Mouse (Mus musculus): ENCODE data around the gene Calr4. TPM values are rescaled to one million over a fixed set of nuclear protein-coding genes. Genes with fewer than 3 reads are reported as not detected.

Calr4 gene
- total RNA-seq, 2 experiments from 2014 or later: 0.34 TPM; not detected in 1

DNA sequence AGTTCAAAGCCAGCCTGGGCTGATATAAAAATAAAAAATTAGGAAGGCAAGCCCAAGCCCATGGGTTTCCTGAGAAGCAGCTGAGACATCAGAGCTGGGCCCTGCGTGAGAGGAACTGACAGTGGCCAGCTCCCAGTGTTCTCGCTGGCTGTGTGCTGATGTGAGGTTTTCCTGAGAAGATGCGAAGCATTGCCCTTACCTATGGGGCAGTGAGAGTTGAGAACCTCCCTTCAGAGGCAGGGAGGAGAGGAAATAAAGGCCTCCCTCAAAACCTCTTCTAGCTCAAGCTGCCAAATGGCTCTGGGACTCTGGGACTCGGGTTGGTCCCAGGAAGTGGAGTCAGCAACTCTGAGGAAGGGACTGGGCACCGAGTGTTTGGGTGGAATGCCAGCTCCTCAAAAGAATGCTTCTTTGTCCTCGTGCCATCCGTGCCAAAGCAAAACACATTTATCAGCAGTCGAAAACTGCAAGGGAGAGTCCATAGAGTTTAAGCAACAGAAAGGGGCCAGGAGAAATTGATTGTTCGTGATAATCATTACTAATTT is 593 bp downstream of the Calr4 start:
- DNase-seq (ENCODE audit: low spot score in 2 of 2): no peak

DNA sequence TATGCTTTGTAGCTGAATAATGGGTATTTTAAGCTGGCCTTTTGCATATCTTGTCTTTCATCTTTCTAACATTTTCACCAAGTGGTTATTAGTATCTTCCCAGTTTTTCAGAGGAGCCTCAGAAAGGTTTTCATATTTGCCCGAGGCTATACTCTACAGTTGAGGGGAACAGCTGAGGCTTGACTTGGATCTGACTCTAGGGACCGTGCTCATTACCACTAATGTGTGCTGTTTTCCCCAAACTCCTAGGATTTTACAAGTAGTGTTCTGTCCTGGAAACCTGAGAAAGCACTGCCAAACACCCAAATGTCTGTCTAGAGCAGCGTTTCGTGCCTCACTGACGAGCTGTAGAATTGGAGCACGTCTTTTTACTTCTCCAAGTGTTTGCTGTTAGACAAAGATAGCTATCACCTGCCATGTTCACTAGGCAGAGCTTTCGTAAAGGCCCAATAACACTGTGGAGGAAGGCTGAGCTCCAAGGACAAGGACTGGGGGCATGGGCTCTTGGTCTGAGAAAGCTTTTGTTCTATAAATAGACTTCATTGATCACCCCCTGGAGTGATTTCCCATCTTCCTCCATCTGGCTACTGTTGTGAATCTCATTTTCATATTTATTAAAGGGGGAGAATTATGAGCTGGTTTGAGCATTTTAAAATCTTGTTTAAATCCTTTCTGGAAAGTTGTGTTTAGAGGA is 2.0 kb downstream of the Calr4 start:
- DNase-seq (ENCODE audit: low spot score in 2 of 2): no peak

DNA sequence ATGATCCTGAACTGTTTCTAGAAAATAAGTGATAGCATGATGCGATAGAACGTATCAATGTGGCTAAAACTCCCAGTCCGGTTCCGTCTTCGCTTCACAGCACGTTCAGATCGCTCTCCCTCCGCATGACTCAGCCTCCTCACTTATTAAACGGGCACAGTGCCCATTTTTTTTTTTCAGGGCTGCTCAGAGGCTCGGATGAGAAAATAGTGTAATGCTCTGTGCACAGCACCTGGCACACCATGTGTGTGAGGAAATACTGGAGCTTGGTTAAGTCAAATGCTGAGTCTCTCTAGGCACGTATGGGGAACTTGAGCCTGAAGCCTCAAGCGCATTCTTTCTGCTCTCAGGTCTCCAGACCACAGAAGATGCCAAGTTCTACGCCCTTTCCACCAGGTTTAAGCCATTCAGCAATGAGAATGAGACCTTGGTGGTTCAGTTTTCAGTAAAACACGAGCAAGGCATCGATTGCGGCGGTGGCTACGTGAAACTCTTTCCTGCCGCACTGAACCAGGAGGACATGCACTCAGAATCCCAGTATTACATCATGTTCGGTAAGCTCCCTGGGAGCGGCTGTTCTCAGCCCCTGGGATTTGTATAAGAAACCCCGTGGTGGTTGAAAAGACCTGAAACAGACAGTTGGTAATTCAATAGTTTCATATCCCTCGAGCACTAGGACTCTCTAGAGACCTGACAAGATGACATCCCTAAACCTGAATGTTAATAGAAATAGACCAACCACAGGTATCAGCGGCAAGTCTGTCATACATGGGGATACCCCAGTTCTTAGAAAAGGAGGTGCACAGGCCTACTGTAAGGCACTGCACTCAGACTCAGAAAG is 4.4 kb downstream of the Calr4 start:
- peak in 1 of 2 experiments; percentile 39 for DNase-seq (ENCODE audit: low spot score in 2 of 2)

DNA sequence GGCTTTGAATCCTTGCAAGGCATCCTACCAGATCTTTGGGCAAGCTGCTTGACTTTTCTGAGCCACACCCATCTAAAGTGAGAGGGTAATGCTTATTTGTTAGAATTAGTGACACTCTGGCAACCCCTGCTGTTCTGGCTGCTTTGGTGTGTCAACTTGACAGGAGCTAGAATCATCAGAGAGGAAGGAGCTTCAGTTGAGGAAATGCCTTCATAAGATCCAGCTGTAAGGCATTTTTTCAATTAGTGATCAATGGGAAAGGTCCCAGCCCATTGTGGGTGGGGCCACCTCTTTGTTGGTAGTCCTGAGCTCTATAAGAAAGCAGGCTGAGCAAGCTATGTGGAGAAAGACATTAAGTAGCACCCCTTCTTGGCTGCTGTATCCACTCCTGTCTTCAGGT is 6.9 kb downstream of the Calr4 start:
- no peak for DNase-seq (ENCODE audit: low spot score in 2 of 2)

DNA sequence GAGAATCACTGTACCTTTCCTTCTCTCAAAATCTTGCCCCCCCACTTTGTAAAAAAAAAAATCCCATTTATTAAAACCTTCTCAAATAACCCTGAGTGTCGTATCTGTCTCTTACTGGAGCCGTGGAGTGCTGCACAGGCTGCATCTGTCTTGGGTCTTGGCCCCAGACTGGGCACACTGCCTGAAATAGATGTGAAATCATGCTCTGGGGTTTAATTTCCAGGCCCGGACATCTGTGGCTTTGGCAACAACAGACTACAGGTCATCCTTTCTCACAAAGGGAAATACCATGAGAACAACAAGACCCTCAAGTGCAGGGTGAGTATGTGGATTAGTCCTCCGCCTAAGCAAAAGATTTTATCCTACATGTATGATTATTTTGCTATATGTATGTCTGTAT is 7.6 kb downstream of the Calr4 start:
- DNase-seq (ENCODE audit: low spot score in 2 of 2): peak; percentile 54 to 77

DNA sequence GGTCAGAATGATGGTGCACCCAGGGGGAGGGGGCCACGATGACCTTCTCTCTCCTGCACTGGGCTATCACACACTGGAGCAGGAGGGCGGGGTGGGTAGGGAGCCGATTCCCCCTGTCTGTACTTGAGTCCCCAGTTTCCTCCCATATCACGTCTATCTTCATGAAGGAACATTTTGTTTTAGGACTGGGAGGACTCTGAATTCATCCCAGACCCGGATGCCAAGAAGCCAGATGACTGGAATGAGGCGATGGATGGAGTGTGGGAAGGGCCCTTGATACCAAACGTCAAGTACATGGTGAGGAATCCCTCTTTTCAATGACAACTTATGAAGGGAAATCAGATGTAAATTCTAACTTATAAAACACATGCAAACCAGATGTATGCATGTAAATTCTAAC is 10.2 kb downstream of the Calr4 start:
- DNase-seq (ENCODE audit: low spot score in 2 of 2): no peak

DNA sequence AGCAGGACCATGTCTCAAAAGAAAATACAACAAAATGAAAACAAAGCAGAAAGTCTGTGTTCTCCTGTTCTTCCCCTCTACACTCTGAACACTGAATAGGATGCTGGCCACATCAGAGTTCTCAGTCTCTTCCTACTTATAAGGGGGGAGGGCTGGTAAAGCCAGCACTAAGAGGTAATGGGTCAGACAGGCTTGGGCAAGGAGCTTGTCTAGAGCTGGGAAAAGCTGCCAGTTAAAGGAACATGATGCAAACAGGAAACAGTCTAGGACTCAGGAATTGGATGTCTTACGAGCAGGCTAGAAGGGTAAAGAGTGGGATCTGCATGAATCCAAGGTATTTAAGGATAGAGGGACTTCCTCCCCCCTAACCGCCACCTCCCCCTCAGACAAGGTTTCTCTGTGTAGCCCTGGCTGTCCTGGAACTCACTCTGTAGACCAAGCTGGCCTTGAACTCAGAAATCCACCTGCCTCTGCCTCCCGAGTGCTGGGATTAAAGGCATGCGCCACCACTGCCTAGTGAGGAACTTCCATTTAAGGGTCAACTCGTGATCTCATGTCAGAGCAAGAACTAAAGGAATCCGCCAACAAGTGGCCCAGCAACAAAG is 10.8 kb downstream of the Calr4 start:
- DNase-seq (ENCODE audit: low spot score in 2 of 2): no peak

DNA sequence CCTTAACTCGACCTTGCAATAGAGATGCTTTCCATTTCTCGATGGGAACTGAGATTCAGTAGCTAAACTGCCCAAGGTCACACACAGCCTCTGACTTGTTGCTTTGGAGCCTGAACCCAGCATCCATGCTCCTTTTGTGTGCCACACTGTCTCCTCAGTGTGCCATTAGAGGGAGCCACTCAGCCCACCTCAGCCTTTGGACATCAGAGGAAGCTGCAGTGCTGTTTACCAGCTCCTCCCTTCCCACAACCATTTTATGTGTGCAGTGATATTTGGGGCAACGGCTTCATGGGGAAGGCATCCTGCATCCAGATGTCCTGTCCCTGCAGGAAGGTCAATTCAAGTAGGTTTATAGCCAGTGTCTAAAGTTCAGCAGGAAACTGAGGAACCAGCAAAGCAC is 17.3 kb downstream of the Calr4 start:
- no peak for DNase-seq (ENCODE audit: low spot score in 2 of 2)

DNA sequence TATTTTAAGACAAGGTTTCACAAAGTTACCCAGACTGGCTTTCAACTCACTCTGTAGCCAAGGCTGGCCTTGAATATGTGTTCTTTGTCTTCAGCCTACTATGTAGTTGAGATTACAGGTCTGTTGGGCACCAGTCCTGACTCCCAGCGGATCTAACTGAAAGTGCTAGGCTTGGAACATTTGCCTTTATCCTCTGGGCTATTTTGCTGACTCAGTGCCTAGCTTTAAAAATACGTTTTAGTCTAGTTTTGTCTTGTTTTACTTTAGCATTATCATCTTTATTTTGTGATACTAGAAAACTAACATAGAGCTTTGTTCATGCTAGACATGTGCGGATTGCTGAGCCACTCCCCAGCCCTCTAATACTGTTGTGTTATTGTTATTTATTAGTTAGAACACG is 17.9 kb downstream of the Calr4 start:
- no peak for DNase-seq (ENCODE audit: low spot score in 2 of 2)

DNA sequence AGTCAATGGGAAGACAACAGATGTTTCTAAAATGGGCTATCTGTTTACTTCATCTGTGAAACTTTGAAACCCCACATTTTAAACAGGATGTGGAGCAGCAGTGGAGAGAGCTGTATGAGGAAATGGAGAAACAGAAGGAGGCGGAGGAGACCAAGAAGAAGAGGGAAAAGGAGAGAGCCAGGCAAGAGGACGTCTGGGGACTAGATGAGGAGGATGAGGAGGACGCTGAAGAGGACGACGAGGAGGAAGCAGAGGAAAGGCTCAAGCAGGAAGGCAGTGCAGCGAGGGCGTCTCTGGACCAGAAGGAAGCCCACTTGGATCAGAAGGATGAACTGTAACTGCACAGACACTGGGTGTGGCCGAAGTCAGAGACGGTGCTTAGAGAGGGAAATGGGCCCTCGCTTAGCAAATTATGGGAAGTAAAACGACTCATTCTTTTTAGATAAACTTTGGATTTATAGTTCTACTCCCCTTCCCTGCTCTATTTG is 19.4 kb downstream of the Calr4 start:
- DNase-seq (ENCODE audit: low spot score in 2 of 2): no peak

DNA sequence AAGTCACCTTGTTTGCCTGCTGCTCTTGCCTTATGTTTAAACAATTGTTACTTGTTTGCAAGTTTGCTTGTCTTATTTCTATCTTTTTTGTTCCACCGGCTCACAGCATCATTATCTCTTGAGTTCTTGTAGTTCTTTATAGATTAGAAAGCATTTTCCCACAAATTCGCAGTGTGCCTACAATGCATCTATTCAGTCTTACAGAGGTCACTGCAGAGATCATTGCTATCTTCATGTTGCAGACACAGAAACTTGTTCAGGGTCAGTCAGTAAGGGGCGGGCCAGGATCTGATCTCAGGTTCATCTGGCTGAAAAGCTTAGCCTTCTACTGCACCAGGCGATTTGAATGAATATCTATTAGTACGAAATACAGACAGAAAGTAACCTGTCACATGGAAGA is 20.2 kb downstream of the Calr4 start:
- no peak for DNase-seq (ENCODE audit: low spot score in 2 of 2)

DNA sequence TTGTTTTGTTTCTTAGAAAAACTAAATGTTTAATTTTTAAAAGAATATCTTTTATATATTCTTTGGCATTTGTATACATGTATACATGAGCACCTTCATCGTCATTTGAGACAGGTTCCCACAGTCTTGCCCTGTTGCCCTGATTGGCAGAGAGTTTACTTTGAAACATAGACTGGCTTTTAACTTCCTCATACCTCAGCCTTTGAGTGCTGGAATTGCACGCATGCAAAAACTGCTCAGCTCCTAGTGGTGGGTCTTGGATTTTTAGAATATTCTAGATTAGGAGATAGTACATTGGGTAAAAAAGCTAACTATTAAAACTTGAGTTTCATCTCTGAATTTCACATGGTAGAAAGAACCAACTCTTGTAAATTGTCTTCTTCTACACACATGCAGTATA is 21.0 kb downstream of the Calr4 start:
- DNase-seq (ENCODE audit: low spot score in 2 of 2): no peak

DNA sequence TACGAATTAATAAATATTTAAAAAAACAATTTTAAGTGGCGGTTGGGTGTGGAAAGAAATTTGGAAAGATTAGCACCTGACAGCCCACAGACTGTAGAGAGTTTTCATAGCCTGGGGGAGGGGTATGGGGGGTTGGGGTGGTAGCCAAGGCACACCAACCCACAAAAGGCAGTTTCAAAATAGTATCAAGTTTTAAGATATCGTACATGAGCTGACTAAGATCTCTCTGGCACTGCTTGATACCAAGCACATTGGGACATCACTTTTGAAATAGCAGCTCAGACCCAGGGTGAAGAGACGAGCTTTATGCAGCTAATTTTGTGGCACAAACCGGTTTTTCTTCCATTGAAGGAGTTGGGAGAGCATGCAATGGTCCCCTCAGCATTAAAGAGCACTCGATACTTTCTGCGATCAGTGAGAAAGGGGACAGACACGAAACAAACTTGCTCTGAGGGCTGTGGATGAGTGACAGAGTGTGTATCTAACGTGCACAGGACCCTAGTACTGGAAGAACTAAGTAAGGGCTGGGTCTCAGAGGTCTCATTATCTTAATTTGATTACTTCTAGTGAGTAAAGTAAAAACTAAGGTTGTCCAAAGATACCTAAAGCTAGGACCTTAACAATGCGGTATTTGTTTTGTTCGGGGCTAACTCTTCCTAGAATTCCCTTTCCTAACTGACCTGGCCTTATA is 21.6 kb downstream of the Calr4 start:
- DNase-seq (ENCODE audit: low spot score in 2 of 2): no peak

DNA sequence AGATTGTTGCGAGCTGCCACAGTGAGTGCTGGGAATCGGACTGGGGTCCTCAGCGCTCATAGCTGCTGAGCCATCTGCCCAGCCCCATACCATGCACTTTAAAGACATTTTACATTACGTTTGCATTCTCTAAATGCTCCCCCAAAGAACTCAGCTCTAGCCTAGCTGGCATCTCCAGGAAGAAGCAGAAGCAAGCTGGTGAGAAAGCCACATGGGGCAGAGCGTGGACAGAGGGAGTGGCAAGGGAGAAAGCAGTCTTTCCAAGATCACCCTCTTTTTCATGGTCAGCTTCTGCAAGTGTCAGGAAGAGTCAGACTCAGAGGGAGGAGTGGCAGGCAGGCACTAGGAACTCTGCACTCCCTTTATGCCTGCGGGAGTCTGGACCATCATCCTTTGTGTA is 22.5 kb downstream of the Calr4 start:
- no peak for DNase-seq (ENCODE audit: low spot score in 2 of 2)

DNA sequence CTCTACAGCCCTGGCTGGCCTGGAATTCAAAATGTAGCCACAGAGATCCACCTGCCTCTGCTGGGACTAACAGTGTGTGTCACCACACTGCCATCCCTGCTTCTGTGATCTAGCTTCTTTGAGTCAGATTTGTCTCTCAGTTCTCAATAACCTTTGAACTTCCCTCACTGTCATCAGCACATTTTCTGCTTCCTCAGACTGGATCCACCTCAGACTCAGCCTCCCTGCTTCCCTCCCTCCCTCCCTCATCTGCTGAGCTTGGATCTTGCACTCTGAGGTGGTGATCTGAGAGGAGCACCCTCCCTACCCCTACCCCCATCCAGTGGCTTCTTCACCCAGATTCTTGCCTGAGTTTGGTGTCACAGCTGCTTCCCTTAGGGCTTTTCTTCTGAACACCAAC is 23.4 kb downstream of the Calr4 start:
- no peak for DNase-seq (ENCODE audit: low spot score in 2 of 2)

DNA sequence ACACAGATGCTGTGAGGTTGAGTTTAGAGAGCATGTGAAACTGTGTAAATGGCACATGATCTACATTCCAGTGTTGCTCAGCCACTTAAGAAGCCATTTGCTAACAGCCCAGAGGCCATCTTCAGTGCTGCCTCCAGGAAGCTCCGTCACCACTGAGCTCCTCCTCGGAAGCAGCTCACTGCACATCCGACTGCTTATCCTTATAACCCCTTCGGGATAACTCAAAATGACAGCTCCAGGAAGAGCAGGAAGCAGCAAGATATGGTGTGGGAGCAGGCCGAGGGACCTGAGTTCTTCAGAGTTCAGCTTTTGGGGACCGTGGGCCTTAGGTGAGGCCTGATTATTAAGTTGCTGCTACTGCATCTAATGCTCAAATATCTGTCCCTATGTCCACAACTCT is 27.8 kb downstream of the Calr4 start:
- DNase-seq (ENCODE audit: low spot score in 2 of 2): no peak

DNA sequence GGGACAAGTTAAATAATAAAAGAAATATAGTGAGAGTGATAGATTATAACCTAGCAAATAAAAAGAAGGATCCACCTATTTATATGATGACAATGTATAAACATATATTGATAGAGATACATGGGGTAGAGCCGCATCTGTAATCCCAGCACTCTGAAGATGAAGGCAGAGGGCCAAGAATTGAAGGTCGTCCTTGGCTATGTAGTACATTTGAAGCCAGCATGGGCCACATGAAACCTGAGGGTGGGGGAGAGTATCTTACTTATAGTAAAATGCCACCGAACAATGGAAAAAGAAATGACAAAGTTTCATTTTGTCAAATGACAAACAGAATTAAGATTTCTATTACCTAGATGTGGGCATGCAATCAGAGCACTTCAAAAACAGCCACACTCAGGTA is 31.8 kb downstream of the Calr4 start:
- DNase-seq (ENCODE audit: low spot score in 2 of 2): no peak

DNA sequence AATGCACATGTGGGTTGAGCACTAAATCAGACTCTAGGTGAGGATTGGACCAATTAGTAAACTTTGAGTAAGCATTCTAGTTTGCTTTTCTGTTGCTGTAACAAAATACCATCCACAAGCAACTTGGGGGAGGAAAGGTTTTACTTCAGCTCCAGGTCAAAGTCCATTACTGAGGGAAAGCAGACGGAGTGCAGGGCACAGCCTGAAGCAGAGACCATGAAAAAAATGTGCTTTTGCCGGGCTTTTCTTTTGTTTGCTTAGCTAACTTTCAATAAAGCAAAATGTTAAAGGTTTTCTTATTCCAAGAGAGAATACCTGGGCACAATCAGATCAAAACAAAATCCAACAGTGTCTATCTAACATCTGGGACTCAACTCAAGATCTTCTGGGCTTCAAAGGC is 32.5 kb downstream of the Calr4 start:
- no peak for DNase-seq (ENCODE audit: low spot score in 2 of 2)

DNA sequence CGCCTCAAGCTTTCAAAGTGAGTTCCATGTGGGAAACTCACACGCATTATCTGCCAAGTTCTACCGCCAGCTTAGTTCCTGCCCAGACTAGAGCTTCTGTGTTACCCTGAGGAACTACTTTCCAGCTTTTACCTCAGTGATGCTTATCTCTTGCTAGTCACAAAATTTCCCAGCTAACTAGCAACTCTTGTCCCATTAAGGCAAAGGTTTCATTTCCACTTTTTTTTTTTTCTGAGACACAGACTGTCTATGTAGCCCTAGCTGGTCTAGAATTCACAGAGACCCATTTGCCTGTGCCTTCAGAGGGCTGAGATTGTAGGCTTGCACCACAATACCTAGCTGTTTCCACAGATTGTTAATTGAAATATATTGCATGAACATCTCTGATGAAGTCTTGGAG is 33.2 kb downstream of the Calr4 start:
- no peak for DNase-seq (ENCODE audit: low spot score in 2 of 2)

DNA sequence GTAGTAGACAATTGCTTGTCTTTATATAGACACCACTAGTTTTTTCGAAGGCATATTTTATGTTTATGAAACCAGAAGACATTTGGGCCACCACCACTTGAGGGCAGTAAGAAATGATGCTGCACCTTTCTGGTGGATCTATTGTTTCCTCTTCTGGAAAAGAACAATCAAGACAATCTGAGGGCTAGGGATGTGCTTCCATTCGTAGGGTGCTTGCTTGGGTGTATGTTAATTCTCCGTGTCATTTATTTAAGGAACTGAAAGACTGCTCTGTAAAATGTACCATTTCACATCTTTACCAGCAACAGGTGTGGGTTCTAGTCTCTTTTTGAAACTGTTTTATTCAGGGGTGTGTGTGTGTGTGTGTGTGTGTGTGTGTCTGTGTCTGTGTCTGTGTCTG is 34.6 kb downstream of the Calr4 start:
- no peak for DNase-seq (ENCODE audit: low spot score in 2 of 2)

DNA sequence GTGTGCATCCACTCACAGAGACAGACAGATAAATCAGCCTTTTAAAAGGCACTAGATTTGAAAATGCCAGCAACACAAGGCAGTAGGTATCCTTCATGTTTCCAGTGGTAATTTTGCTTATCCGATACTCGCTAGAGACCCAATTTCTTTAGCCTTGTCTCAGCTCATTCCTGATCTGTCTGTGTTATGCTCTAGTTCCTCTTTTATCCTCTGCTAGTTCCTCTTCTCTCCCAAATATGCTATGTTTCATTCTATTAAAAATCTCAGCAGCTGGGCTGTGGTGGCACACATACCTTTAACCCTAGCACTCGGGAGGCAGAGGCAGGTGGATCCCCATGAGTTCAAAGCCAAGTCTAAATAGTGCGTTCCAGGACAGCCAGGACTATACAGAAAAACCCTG is 37.5 kb downstream of the Calr4 start:
- DNase-seq (ENCODE audit: low spot score in 2 of 2): no peak
